Mouse (Mus musculus) limb, embryonic 12.5 days (tissue): ENCODE data around the gene Il12rb2. TPM values are rescaled to one million over a fixed set of nuclear protein-coding genes. Genes with fewer than 3 reads are reported as not detected.

ENCODE experiments used
- ATAC-seq: fragments of 200-750 bp; cut with Nextera tagmentation; 2 replicates; pipeline ENCODE4 v1.8.0; 2017; ENCODE audit warnings: low read depth, moderate TSS enrichment; ENCODE audit not compliant: insufficient number of reproducible peaks, insufficient read depth, low FRiP score, low TSS enrichment
- H3K27ac ChIP-seq: fragments of 300-500 bp; sonication (generic); 2 replicates; pipeline ENCODE4 v1.5.1; 2016; ENCODE audit warnings: mild to moderate bottlenecking, moderate library complexity
- H3K27me3 ChIP-seq: fragments of 300-500 bp; sonication (generic); 2 replicates; pipeline ENCODE4 v1.6.1; 2016; ENCODE audit warnings: mild to moderate bottlenecking, moderate library complexity
- H3K36me3 ChIP-seq: fragments of 300-500 bp; sonication (generic); 2 replicates; pipeline ENCODE4 v1.6.1; 2016; ENCODE audit warnings: mild to moderate bottlenecking, moderate library complexity
- H3K4me1 ChIP-seq: fragments of 300-500 bp; sonication (generic); replicated peaks from 2 replicates; pipeline ENCODE4 v1.6.1; 2016
- H3K4me2 ChIP-seq: fragments of 300-500 bp; sonication (generic); 2 replicates; pipeline ENCODE4 v1.6.1; 2016; ENCODE audit warnings: mild to moderate bottlenecking, moderate library complexity
- H3K4me3 ChIP-seq: fragments of 300-500 bp; sonication (generic); replicated peaks from 2 replicates; pipeline ENCODE4 v1.5.1; 2016; ENCODE audit warnings: mild to moderate bottlenecking
- H3K9ac ChIP-seq: fragments of 300-500 bp; sonication (generic); replicated peaks from 2 replicates; pipeline ENCODE4 v1.6.1; 2016; ENCODE audit warnings: mild to moderate bottlenecking, moderate library complexity
- H3K9me3 ChIP-seq: fragments of 300-500 bp; sonication (generic); 2 replicates; pipeline ENCODE4 v1.6.1; 2016; ENCODE audit warnings: mild to moderate bottlenecking, moderate library complexity
- WGBS: fragments of 180-500 bp; shearing (Covaris S2); methylation state at CpG from one replicate; pipeline ENCODE4 v1.1.7; 2016; 5-methylcytosine and 5-hydroxymethylcytosine counted together
- polyA plus RNA-seq: library from polyadenylated mRNA; unstranded; fragments of >200 nt; fragmentation: Nextera tagmentation; extraction: Ambion mirVana; gene quantifications from 2 replicates; pipeline ENCODE4 v1.2.1, GENCODE M21; 2016

Gene Il12rb2
- polyA plus RNA-seq, 1 experiment from 2014 or later = not detected

- H3K27me3 ChIP-seq = no peaks in the 10 kb centered on the region
- no peaks in the 10 kb centered on the region for H3K4me1 ChIP-seq
- H3K4me3 ChIP-seq = no peak overlapping the region
- H3K27ac ChIP-seq = no peak overlapping the region
- H3K9ac ChIP-seq = no peak overlapping the region
- 53% methylated on average over 5 of the region's 5 CpGs for WGBS
- ATAC-seq = no peak
- H3K9me3 ChIP-seq = no peaks in the 10 kb centered on the region
- H3K36me3 ChIP-seq = 0 out of 2 replicates have a peak, but pooled peaks cover 2% of the 10 kb centered on the region
- no peak overlapping the region for H3K4me2 ChIP-seq
Observed at GRCm38 (mm10) chr6:67296126-67296525, 79.9 kb downstream of the Il12rb2 start.

DNA sequence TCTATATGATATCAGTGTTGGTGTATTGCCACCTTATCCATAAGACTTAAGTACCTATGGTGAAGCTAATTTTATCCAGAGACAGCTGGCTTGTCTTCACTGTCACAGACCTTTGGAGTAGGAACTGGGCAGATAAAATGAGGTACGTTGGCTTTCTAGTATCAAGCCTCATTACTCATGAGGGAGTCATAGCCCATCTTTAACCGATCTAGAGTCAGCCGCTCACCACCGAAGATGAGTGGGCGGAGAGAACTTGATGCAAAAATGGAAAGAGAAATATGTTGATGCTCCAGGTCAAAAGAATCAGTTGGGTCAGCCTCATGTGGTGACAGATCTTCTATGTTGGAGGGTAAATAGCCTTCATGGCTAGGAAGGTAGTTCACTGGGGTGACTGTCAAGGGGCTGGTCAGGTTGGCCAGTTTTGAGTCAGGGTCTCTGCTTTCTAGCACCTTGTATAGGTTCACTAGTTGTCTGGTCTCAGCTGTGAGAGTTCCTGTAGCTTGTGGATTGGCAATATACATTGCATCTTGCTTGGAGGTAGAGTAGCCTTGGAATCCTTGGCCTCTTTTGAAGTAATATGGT is 83.9 kb downstream of the Il12rb2 start:
- Histone ChIP-seq H3K9ac (no peak overlapping the region), H3K4me1 (no peaks in the 10 kb centered on the region), H3K27me3 (no peaks in the 10 kb centered on the region), H3K9me3 (no peaks in the 10 kb centered on the region), H3K4me3 (no peak overlapping the region), H3K27ac (no peak overlapping the region), H3K36me3 (peaks cover 12% of the 10 kb centered on the region; the same call in 1 of the 2 replicates), H3K4me2 (no peak overlapping the region)
- no peak for ATAC-seq
- WGBS = 82% methylated on average over 5 of the region's 5 CpGs

- H3K27ac ChIP-seq = no peak overlapping the region
- H3K4me3 ChIP-seq = no peak overlapping the region
- no peaks in the 10 kb centered on the region for H3K4me1 ChIP-seq
- H3K9me3 ChIP-seq = no peaks in the 10 kb centered on the region
- no peak overlapping the region for H3K9ac ChIP-seq
- H3K27me3 ChIP-seq = no peaks in the 10 kb centered on the region
- peaks cover 51% of the 10 kb centered on the region for H3K36me3 ChIP-seq
- no peak overlapping the region for H3K4me2 ChIP-seq
- WGBS = 91% methylated on average over 1 of the region's 1 CpGs
- ATAC-seq = no peak
Observed at GRCm38 (mm10) chr6:67282897-67283296, 93.1 kb downstream of the Il12rb2 start.

DNA sequence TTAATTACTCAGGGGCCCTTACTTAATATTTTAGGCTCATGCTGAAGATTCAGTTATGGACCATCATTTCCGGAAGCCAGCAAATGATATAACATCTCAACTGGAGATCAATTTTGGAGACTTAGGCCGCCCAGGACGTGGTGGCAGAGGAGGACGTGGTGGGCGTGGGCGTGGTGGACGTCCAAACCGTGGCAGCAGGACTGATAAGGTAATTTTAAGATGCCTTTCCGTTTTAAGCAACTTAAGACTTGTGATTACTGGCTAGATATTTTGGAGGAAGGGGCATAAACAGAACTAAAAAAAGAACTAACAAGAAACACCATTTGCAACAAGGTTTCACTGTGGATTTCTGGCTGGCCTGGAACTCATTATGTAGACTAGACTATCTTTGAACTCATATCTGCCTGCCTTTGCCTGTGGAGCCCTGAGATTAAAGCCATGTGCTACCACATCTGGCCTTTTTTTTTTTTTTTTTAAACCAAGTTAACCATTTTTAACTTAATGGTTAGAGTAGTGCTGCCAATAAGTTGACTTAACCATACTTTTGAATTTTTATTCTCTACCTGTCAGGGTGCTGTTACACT is 94.3 kb downstream of the Il12rb2 start:
- Histone ChIP-seq H3K9me3 (no peaks in the 10 kb centered on the region), H3K4me1 (no peaks in the 10 kb centered on the region), H3K27me3 (no peaks in the 10 kb centered on the region), H3K4me2 (no peak overlapping the region), H3K4me3 (no peak overlapping the region), H3K9ac (no peak overlapping the region), H3K27ac (no peak overlapping the region), H3K36me3 (peaks cover 61% of the 10 kb centered on the region)
- ATAC-seq = no peak
- 66% methylated on average over 9 of the region's 9 CpGs for WGBS

DNA sequence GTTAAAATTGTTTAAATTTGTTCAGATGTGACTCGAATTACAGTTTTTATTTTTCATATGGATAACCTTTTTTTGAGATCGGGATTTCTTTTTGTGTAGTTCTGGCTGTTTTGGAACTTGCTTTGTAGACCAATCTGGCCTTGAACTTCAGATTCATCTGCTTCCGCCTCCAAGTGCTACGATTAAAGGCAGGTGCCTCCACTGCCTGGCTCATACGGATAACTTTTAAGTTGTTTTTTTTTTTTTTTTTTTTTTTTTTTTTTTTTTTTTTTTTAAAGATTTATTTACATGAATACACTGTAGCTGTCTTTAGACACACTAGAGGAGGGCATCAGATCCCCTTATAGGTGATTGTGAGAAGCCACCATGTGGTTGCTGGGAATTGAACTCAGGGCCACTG is 98.0 kb downstream of the Il12rb2 start:
- no peaks in the 10 kb centered on the region for H3K9me3 ChIP-seq
- H3K4me3 ChIP-seq = no peak overlapping the region
- no peak overlapping the region for H3K4me2 ChIP-seq
- no peak overlapping the region for H3K27ac ChIP-seq
- no peak for ATAC-seq
- no peak overlapping the region for H3K9ac ChIP-seq
- peaks cover 74% of the 10 kb centered on the region for H3K36me3 ChIP-seq
- no peaks in the 10 kb centered on the region for H3K27me3 ChIP-seq
- no peaks in the 10 kb centered on the region for H3K4me1 ChIP-seq
- WGBS = 84% methylated on average over 5 of the region's 5 CpGs

DNA sequence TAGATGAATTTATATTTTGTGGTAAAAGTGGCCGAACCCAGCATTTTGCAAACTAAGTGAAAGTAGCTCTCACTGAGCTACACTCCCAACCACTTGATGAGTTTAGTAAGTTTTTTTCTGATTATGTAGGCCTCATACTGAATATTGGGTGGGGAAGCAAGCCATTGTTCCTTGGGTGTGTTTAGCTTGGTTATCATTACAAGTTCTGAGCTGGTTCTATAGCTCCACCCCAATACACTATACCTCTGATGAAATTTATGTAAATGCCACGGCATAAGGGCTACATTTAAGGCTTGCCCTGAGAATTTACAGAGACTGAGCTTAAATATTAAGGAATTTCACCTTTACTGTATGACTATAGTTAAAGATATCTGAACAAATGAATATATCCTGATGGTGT is 106.5 kb downstream of the Il12rb2 start:
- peak overlapping the region; percentile 100 for H3K4me3 ChIP-seq
- H3K9me3 ChIP-seq = no peaks in the 10 kb centered on the region
- H3K9ac ChIP-seq = no peak overlapping the region; the same call in 1 of the 2 replicates
- no peak for ATAC-seq
- H3K4me1 ChIP-seq = peaks cover 8% of the 10 kb centered on the region; the same call in 1 of the 2 replicates
- no peak overlapping the region for H3K27ac ChIP-seq
- peak overlapping the region; percentile 76 for H3K4me2 ChIP-seq
- WGBS = 54% methylated on average over 2 of the region's 2 CpGs
- no peaks in the 10 kb centered on the region for H3K27me3 ChIP-seq
- peaks cover 27% of the 10 kb centered on the region for H3K36me3 ChIP-seq

DNA sequence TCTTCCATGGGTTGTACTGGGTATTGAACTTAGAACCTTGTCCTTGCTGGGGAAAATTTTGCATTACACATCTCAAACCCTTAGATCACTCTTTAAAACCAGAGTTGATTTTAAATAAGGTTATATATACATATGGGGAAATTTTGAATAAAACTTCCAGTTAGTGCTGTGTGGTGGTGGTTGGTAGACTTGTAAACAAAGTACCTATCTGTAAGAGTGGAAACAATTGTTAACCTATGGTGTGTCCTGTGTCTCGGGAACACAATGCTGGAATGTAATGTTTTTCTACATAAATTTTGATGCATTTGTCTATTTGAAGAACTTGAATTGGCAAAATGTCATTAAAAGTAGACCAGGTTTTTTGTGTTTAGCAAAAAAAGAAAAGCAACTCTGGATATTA is 107.0 kb downstream of the Il12rb2 start:
- Histone ChIP-seq H3K4me3 (peak overlapping the region; percentile 100), H3K9me3 (no peaks in the 10 kb centered on the region), H3K27ac (no peak overlapping the region), H3K36me3 (peaks cover 22% of the 10 kb centered on the region), H3K27me3 (no peaks in the 10 kb centered on the region), H3K4me2 (peak overlapping the region; percentile 76), H3K4me1 (peaks cover 8% of the 10 kb centered on the region; the same call in 1 of the 2 replicates), H3K9ac (no peak overlapping the region)
- 9% methylated on average over 1 of the region's 1 CpGs for WGBS
- ATAC-seq = no peak

DNA sequence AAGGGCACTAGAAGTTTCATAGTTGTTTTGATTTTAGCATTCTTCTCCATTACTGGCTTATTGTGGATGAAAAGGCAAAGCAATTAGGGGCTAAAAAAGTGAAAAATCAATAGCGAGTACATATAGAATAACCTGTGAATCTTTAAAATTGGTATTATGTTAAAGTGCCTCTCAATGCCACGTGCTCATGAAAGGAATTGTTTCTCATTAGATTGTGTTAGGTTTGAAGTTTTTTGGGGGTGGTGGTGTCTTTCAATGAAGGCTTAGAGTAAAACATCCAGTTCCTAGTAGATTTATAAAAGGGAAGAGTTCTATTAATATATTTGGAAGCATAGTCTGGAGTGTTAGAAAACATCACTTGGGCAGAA is 107.8 kb downstream of the Il12rb2 start:
- ATAC-seq = no peak

DNA sequence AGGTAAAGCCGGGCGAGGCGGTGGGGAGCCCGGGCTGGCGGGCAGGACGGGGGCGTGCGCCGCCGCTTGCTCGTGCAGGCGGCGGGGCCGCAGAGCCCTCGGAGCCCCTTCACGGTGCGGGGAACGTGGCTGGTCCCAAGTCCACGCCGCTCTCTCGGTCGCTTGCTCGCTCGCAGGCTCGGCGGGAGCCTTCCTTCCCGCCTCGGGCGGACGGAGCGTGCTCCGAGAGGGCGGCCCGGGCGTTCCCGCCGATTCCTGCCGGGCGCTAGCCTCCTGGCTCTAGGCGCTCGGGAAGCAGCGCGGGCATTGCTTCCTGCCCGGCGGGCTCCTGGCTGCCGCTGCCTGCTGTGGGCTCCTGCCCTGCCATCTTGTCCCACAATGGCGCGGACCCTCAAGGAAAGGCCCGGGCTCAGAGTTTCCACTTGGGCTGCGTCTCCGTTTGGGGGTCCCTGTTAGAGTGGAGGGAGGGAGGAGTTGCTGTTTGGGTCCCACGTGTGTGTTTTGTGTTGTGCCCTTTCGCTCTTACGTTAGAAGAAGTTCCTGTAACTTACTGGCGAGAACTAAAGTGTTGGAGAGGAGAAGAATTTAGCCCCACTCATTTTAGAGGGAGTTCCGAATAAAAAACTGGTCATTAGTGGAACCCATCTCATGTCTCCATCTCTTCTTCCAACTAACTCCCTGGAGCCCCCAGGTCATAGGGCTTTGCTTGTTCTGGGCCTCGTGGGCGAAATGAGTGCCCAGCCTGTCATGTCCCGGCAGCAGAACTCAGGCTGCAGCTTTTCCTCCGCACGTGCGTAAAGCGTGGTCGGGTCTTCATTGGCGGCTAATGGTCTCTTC is 108.4 kb downstream of the Il12rb2 start:
- no peaks in the 10 kb centered on the region for H3K27me3 ChIP-seq
- peaks cover 8% of the 10 kb centered on the region; the same call in 1 of the 2 replicates for H3K4me1 ChIP-seq
- 0 out of 2 replicates have a peak, but pooled peaks have one; percentile 2 for ATAC-seq
- peak overlapping the region; percentile 100 for H3K4me3 ChIP-seq
- WGBS = under 1% methylated on average over 65 of the region's 65 CpGs
- H3K9ac ChIP-seq = peak overlapping the region; percentile 99
- H3K27ac ChIP-seq = peak overlapping the region; percentile 91
- H3K36me3 ChIP-seq = peaks cover 11% of the 10 kb centered on the region
- peak overlapping the region; percentile 76 for H3K4me2 ChIP-seq
- no peaks in the 10 kb centered on the region for H3K9me3 ChIP-seq

More for the DNA sequence above, 107.8 kb downstream of the Il12rb2 start:
- H3K4me2 ChIP-seq = peak overlapping the region; percentile 76
- peaks cover 8% of the 10 kb centered on the region; the same call in 1 of the 2 replicates for H3K4me1 ChIP-seq
- H3K27me3 ChIP-seq = no peaks in the 10 kb centered on the region
- H3K9ac ChIP-seq = peak overlapping the region; percentile 99
- peaks cover 16% of the 10 kb centered on the region for H3K36me3 ChIP-seq
- peak overlapping the region; percentile 100 for H3K4me3 ChIP-seq
- WGBS = 1% methylated on average over 2 of the region's 2 CpGs
- H3K27ac ChIP-seq = no peak overlapping the region
- no peaks in the 10 kb centered on the region for H3K9me3 ChIP-seq

GRCm38 (mm10) chr6:67266664-67267407 is 109.2 kb downstream of the Il12rb2 start:
- H3K9ac ChIP-seq = peak overlapping the region; percentile 99
- peaks cover 5% of the 10 kb centered on the region for H3K36me3 ChIP-seq
- peak overlapping the region; percentile 91 for H3K27ac ChIP-seq
- H3K4me3 ChIP-seq = peak overlapping the region; percentile 100
- ATAC-seq = peak; percentile 100
- WGBS = under 1% methylated on average over 68 of the region's 68 CpGs
- peak overlapping the region; percentile 76 for H3K4me2 ChIP-seq
- no peaks in the 10 kb centered on the region for H3K27me3 ChIP-seq
- peaks cover 8% of the 10 kb centered on the region; the same call in 1 of the 2 replicates for H3K4me1 ChIP-seq
- no peaks in the 10 kb centered on the region for H3K9me3 ChIP-seq
